Mouse (Mus musculus) hindbrain, embryonic 10.5 days (tissue): Measurements from ENCODE around the gene Scml4. TPM values are rescaled to one million over a fixed set of nuclear protein-coding genes. Genes with fewer than 3 reads are reported as not detected.

Experiments
- DNase-seq: peaks from one replicate; pipeline ENCODE4 v3.0.0-alpha.2; 2017; ENCODE audit warnings: low spot score
- H3K27ac ChIP-seq: fragments of 300-500 bp; sonication (generic); 2 replicates; pipeline ENCODE4 v1.5.1; 2016; ENCODE audit warnings: mild to moderate bottlenecking, moderate library complexity
- H3K27me3 ChIP-seq: fragments of 300-500 bp; sonication (generic); 2 replicates; pipeline ENCODE4 v1.6.1; 2016; ENCODE audit warnings: mild to moderate bottlenecking; ENCODE audit not compliant: poor library complexity, insufficient read depth, severe bottlenecking
- H3K36me3 ChIP-seq: fragments of 300-500 bp; sonication (generic); 2 replicates; pipeline ENCODE4 v1.6.1; 2016; ENCODE audit warnings: mild to moderate bottlenecking, moderate library complexity
- H3K4me1 ChIP-seq: fragments of 300-500 bp; sonication (generic); replicated peaks from 2 replicates; pipeline ENCODE4 v1.6.1; 2016; ENCODE audit warnings: mild to moderate bottlenecking
- H3K4me3 ChIP-seq: fragments of 300-500 bp; sonication (generic); 2 replicates; pipeline ENCODE4 v1.5.1; 2016; ENCODE audit warnings: mild to moderate bottlenecking, moderate library complexity
- H3K9me3 ChIP-seq: fragments of 300-500 bp; sonication (generic); 2 replicates; pipeline ENCODE4 v1.6.1; 2016; ENCODE audit warnings: mild to moderate bottlenecking, moderate library complexity
- WGBS: fragments of 180-500 bp; shearing (Covaris S2); methylation state at CpG from one replicate; pipeline ENCODE4 v1.1.7; 2016; 5-methylcytosine and 5-hydroxymethylcytosine counted together
- polyA plus RNA-seq: library from polyadenylated mRNA; unstranded; fragments of >200 nt; fragmentation: Nextera tagmentation; extraction: Ambion mirVana; gene quantifications from 2 replicates; pipeline ENCODE4 v1.2.1, GENCODE M21; 2016

Scml4 gene
- polyA plus RNA-seq, 1 experiment from 2014 or later = 1.8 TPM

DNA sequence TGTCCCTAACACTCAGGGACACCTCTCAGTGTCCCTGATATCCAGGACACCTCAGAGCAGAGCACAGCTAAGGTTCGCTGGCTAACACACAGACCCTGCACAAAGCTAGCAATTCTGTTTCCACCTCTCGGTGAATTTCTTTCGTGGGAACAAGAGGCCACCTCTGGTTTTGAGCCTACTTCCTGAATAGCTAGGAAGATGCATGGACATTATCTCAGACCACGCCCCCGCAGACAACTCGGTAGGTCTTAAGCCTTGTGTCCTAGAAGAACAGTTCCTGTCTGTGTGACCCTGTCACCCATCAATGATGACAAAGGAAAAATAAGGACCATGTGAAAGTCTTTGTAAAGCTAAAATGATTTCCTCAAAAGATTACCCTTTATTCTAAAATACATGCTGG lies 54.0 kb downstream of the Scml4 start:
- peaks cover 11% of the 10 kb centered on the region for H3K4me1 ChIP-seq
- H3K36me3 ChIP-seq = no peaks in the 10 kb centered on the region
- no peaks in the 10 kb centered on the region for H3K9me3 ChIP-seq
- DNase-seq = no peak
- 46% methylated on average over 6 of the region's 6 CpGs for WGBS
- H3K27ac ChIP-seq = no peak overlapping the region
- no peak overlapping the region for H3K4me3 ChIP-seq
- H3K27me3 ChIP-seq = no peaks in the 10 kb centered on the region

DNA sequence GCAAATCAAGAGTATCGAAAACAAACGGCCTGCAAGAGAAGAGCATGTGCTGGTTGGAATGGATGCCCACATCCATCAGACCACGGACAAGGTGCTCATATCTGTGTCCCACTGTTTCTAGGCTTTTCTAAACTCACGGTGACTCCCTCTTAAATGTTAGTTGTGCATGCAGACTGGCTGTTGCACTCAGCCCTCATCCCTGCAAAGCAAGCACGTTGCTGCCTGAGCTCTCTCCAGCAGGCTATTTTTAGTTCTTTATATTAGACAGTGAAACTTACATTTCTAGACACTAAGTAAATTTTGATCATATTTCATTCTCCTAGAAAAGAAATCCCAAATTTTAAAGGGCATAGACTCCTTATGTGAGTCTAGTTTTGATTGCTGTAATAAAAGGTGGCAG lies 57.2 kb downstream of the Scml4 start:
- Histone ChIP-seq H3K36me3 (no peaks in the 10 kb centered on the region), H3K27ac (no peak overlapping the region), H3K27me3 (no peaks in the 10 kb centered on the region), H3K9me3 (peaks cover 2% of the 10 kb centered on the region; the same call in 1 of the 2 replicates), H3K4me1 (peaks cover 8% of the 10 kb centered on the region), H3K4me3 (no peak overlapping the region)
- no peak for DNase-seq
- WGBS = 88% methylated on average over 5 of the region's 5 CpGs

DNA sequence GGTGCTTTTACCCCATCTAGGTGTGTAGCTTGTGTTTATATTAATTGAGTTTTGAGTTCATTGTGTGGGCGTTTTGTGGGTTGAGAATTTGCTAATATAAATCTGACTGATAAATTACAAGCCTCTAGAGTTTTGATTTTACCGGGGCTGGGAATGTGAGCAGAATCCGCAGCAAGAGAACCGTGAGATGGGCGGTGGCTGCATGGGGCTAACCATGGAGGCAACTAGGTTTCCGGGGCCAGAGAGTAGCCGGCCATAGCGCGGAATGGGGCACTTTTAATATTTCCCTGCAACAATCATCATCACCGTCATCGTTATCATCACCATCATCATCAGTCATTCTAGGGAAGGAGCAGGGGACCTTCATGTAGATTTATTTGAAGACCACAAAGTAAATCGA lies 59.6 kb downstream of the Scml4 start:
- WGBS = 93% methylated on average over 12 of the region's 12 CpGs
- H3K4me1 ChIP-seq = no peaks in the 10 kb centered on the region

DNA sequence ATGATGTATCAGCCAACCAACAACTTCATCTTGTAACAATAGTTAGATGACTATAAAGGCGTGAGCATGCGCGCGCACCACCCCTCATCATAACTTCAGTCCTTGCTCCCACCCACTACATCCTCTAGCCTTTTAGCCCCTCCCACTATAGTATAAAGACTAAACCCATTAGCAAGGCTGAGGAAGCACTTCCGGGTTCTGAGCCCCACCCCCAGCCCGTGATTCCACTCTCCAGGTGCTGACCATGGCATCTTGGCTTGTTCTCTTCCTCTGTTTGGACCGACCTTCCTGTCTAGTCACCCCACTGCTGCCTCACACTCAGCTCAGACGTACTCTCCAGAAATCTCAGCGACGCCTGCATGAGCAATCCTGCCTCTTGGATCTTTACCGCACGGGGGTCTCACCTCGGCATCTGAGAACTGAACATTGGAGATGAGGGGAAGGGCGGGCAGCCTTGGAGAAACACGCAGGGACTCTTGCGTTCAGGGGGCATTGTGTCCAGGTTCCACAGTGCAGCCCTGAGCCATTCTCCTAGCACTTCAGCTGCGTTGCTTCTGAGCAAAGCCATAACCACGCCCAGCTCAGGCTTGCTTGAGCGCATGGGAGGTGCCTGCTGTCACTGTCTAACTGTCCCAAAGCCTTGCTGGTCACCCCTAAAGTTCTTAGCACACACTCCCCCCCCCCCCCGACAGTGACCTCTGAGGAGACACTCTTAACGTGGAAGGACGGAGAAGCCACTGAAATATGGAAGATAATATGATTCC lies 65.1 kb downstream of the Scml4 start:
- Histone ChIP-seq H3K36me3 (no peaks in the 10 kb centered on the region), H3K9me3 (peaks cover 7% of the 10 kb centered on the region; the same call in 1 of the 2 replicates), H3K4me1 (no peaks in the 10 kb centered on the region), H3K4me3 (no peak overlapping the region), H3K27ac (no peak overlapping the region), H3K27me3 (no peaks in the 10 kb centered on the region)
- no peak for DNase-seq
- 76% methylated on average over 22 of the region's 22 CpGs for WGBS

More for the DNA sequence above, 59.6 kb downstream of the Scml4 start:
- Histone ChIP-seq H3K4me3 (no peak overlapping the region), H3K27me3 (no peaks in the 10 kb centered on the region), H3K27ac (no peak overlapping the region), H3K36me3 (no peaks in the 10 kb centered on the region), H3K9me3 (peaks cover 7% of the 10 kb centered on the region; the same call in 1 of the 2 replicates)
- no peak for DNase-seq

DNA sequence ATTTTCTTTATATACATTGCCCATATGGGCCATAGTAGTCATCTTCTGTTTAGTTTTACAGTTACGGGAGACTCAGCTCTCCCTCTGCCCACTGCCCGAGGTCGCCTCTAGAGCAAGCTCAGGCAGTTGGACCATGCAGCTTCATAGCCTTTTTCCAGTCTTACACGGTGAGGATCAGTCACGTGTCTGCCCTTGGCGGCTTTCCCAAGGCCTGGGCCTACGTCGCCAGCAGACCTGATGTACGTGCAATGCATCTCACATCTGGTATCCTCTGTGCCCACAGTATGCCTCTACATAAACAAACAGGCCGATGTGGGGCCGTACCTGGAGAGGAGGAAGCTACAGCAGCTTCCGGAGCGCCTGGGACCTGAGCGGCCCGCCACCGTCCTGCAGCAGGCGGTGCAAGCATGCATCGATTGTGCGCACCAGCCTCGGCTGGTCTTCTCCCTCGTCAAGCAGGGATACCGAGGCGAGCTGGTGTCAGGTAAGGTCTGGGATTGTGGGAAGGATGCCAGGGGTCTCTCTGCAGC lies 70.0 kb downstream of the Scml4 start:
- H3K9me3 ChIP-seq = no peaks in the 10 kb centered on the region
- H3K36me3 ChIP-seq = no peaks in the 10 kb centered on the region
- H3K27ac ChIP-seq = no peak overlapping the region
- peaks cover 12% of the 10 kb centered on the region for H3K4me1 ChIP-seq
- no peak overlapping the region for H3K4me3 ChIP-seq
- WGBS = 91% methylated on average over 23 of the region's 23 CpGs
- no peaks in the 10 kb centered on the region for H3K27me3 ChIP-seq
- no peak for DNase-seq

DNA sequence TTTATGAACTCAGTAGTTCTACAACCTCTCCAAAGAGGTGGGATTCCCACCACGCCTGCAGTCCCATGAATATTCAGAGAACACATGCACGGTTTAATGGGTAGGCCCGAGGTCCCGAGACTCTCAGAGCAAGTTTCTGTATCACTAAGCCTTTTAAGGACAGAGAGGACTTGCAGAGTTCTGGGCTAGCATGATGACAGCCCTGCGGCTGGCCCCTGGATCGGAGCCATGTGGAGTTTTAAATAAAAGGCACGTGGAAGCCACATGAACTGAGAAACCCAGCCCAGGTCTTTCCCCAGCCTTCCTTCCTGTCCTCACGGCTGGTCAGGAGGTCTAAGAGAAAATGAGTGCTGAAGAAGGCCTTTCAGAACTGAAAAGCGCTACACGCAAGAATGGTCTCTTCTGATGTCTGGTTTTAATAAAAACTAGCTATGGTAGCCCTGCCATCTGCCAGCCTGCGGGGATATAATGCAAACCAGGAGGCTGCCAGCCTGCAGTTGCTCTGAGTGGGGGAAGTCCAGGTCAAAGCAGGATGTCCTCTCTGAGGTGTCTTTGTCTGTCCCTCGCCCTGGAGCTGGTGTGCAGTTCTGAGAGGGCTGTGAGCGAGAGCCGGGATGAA lies 72.8 kb downstream of the Scml4 start:
- no peaks in the 10 kb centered on the region for H3K27me3 ChIP-seq
- DNase-seq = peak; percentile 49
- no peaks in the 10 kb centered on the region for H3K36me3 ChIP-seq
- peaks cover 12% of the 10 kb centered on the region for H3K4me1 ChIP-seq
- no peaks in the 10 kb centered on the region for H3K9me3 ChIP-seq
- H3K4me3 ChIP-seq = no peak overlapping the region
- WGBS = 67% methylated on average over 14 of the region's 14 CpGs
- H3K27ac ChIP-seq = peak overlapping the region; percentile 31

DNA sequence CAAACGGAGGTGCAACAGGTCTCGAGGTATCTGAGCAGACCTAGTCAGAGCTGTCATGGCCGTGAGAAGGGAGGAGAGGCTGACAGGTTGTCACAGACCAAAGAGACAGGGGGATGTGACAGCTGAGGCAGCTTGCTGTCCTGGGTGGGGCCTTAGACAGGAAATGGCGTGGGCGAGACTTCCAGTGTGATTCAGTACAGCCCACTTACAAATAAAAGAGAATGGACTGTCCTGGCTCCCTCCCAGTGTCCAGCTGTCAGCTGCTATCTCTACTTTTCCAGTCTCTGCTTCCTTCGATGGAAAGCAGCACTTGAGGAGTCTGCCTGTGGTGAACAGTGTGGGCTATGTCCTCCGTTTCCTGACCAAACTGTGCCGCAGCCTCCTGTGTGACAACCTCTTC lies 74.5 kb downstream of the Scml4 start:
- Histone ChIP-seq H3K36me3 (no peaks in the 10 kb centered on the region), H3K4me1 (peaks cover 12% of the 10 kb centered on the region), H3K27me3 (no peaks in the 10 kb centered on the region), H3K27ac (no peak overlapping the region), H3K9me3 (no peaks in the 10 kb centered on the region), H3K4me3 (no peak overlapping the region)
- no peak for DNase-seq
- 82% methylated on average over 8 of the region's 8 CpGs for WGBS

DNA sequence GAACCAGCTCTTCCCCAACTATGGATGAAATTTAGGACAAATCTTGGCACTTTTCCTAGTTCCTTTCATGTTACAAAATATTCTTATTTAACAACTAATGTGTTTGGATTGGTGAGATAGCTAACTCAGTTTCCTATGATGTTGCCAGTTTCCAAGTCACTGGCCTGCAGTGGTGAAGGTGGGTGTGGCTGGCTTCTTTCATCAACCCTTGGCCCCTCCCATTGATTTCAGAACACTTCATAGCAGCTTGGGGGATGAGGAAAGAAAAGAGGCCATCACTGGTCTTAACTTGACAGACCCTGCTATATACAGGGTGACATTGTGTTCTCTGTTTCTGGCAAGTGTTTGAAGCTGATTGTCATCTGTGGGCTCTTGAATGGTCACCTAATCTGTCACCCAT lies 76.0 kb downstream of the Scml4 start:
- Histone ChIP-seq H3K27me3 (0 out of 2 replicates have a peak, but pooled peaks cover 2% of the 10 kb centered on the region), H3K36me3 (no peaks in the 10 kb centered on the region), H3K4me1 (peaks cover 27% of the 10 kb centered on the region), H3K9me3 (no peaks in the 10 kb centered on the region), H3K27ac (no peak overlapping the region), H3K4me3 (no peak overlapping the region)
- DNase-seq = no peak

DNA sequence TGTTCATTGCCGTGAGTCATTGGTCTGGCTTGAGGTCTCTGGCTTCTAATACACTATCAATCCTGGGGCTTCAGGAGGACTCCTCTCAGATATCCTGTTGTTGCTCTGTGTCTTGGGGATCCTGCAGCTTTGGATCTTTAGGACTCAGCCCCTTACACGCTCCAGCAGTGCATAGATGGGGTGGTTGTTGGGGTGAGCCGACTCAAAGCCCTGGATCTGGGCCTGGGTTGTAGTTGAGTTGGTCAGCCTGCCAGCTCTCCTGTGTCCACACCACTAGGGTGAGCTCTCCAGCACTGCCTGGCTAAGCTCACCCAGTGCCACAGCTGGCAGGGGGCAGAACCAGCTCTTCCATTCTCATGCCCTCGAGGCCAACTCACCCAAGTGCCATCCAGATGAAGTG lies 78.2 kb downstream of the Scml4 start:
- H3K4me3 ChIP-seq = no peak overlapping the region
- WGBS = 78% methylated on average over 4 of the region's 4 CpGs
- no peak for DNase-seq
- no peak overlapping the region for H3K27ac ChIP-seq
- H3K36me3 ChIP-seq = no peaks in the 10 kb centered on the region
- 0 out of 2 replicates have a peak, but pooled peaks cover 3% of the 10 kb centered on the region for H3K27me3 ChIP-seq
- no peaks in the 10 kb centered on the region for H3K9me3 ChIP-seq
- peaks cover 29% of the 10 kb centered on the region for H3K4me1 ChIP-seq

DNA sequence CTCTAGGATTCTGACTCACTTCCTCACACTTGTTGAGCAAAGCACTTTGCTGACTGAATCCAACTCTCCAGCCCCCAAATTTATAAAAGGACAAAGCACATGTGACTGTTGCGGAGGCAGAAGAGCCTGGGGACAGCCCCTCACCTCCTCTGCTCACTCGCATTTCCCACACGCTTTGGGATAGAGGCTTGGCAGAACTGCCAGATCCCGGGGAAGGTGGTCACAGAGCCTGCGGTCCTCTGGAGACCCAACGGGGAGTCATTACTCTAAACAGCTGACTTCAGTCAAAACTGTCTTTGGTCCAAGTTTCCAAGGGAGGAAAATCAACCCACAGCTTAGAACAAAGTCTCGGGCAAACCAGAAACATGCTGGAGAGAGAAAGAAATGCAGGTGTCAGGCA lies 79.5 kb downstream of the Scml4 start:
- Histone ChIP-seq H3K9me3 (no peaks in the 10 kb centered on the region), H3K36me3 (no peaks in the 10 kb centered on the region), H3K27me3 (0 out of 2 replicates have a peak, but pooled peaks cover 3% of the 10 kb centered on the region), H3K4me3 (no peak overlapping the region), H3K27ac (0 out of 2 replicates have a peak overlapping the region, but pooled peaks have one; percentile 84), H3K4me1 (peaks cover 26% of the 10 kb centered on the region)
- WGBS = 86% methylated on average over 7 of the region's 7 CpGs
- no peak for DNase-seq

DNA sequence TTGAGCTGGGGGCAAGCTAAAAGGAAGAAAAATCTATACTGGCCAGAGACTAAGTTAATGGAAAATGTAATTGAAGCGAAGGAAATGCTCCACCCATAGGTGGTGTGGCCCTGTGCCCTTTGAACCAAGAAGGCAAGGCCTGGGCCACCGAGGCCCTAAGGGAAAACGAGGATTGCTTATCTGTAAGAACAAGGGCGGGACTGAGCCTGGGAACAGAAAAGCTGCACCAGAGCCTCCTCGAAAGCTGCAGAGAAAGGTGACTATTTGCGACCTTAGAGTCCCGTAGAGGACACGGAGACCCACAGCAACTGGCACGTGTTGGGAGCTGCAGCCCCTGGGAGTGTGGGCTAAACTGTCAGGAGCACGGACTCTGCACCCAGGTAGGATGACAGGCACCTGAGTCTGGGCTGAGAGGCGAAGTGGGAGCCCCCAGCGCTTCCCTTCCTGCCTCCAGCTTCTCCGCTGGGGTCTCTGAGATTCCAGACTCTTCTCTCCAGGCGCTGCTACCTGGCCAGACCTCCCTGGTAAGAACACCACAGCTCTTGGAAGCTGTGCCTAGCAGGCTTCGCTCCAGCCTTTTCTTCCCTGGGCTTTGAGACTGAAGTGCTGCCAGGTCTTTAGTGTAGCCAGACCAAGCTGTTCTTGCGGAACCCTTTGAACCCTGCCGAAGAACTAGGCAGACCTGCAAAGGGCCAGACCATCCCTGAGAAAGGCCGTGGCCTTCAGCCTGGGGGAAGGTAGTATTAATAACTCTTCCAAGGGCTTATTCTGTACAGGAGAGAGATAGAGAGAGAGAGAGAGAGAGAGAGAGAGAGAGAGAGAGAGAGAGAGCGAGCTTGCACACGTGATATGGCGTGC lies 80.3 kb downstream of the Scml4 start:
- H3K27ac ChIP-seq = peak overlapping the region; percentile 84
- 0 out of 2 replicates have a peak, but pooled peaks cover 3% of the 10 kb centered on the region for H3K27me3 ChIP-seq
- 73% methylated on average over 21 of the region's 21 CpGs for WGBS
- H3K36me3 ChIP-seq = no peaks in the 10 kb centered on the region
- no peak overlapping the region for H3K4me3 ChIP-seq
- peaks cover 22% of the 10 kb centered on the region for H3K4me1 ChIP-seq
- no peak for DNase-seq
- no peaks in the 10 kb centered on the region for H3K9me3 ChIP-seq

DNA sequence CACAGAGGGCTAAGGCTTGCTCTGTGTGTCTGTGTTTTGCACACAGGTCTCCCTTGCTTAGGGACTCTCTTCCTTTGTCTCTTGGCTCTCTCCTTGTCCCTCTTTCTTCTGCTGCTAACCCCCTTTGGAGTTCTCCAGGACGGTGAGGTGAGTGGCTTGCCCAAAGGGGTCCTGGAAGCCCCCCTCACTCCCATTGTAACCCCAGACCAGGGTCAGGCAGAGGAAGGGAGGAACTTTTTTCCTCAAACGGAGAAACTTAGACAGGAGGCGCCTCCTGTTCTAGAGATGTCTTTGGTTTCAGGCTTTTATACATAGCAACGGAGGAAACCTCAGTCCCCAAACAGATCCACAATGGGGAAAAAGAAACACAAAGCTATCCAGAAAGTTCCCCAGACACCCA lies 81.1 kb downstream of the Scml4 start:
- 71% methylated on average over 4 of the region's 4 CpGs for WGBS
- H3K27ac ChIP-seq = peak overlapping the region; percentile 84
- no peak overlapping the region for H3K4me3 ChIP-seq
- 0 out of 2 replicates have a peak, but pooled peaks cover 3% of the 10 kb centered on the region for H3K27me3 ChIP-seq
- H3K4me1 ChIP-seq = peaks cover 22% of the 10 kb centered on the region
- DNase-seq = no peak
- H3K36me3 ChIP-seq = no peaks in the 10 kb centered on the region
- H3K9me3 ChIP-seq = no peaks in the 10 kb centered on the region
